Mouse (Mus musculus) forebrain, embryonic 14.5 days (tissue): ENCODE measurements around the gene Fam3c. TPM values are rescaled to one million over a fixed set of nuclear protein-coding genes. Genes with fewer than 3 reads are reported as not detected.

Experiments
- ATAC-seq: fragments of 200-750 bp; cut with Nextera tagmentation; 2 replicates; pipeline ENCODE4 v1.8.0; 2017; ENCODE audit warnings: mild to moderate bottlenecking, moderate library complexity
- DNase-seq: peaks from one replicate; pipeline ENCODE4 v3.0.0-alpha.2; 2015; ENCODE audit warnings: low spot score
- H3K27ac ChIP-seq: fragments of 300-500 bp; sonication (generic); 2 replicates; pipeline ENCODE4 v1.5.1; 2014; ENCODE audit warnings: low read depth, mild to moderate bottlenecking, control low read depth, low read length, moderate library complexity
- H3K27me3 ChIP-seq: fragments of 300-500 bp; sonication (generic); replicated peaks from 2 replicates; pipeline ENCODE4 v1.6.1; 2014; ENCODE audit warnings: low read length, control low read depth, mixed read lengths; ENCODE audit not compliant: control insufficient read depth, insufficient read depth
- H3K36me3 ChIP-seq: fragments of 300-500 bp; sonication (generic); 2 replicates; pipeline ENCODE4 v1.6.1; 2014; ENCODE audit warnings: low read length, control low read depth; ENCODE audit not compliant: control insufficient read depth, insufficient read depth
- H3K4me1 ChIP-seq: fragments of 300-500 bp; sonication (generic); 2 replicates; pipeline ENCODE4 v1.6.1; 2014; ENCODE audit warnings: antibody characterized with exemption, low read length, control low read depth; ENCODE audit not compliant: control insufficient read depth, insufficient read depth
- H3K4me2 ChIP-seq: fragments of 300-500 bp; sonication (generic); 2 replicates; pipeline ENCODE4 v1.6.1; 2014; ENCODE audit warnings: mild to moderate bottlenecking, control low read depth, low read length
- H3K4me3 ChIP-seq: fragments of 300-500 bp; sonication (generic); 2 replicates; pipeline ENCODE4 v1.5.1; 2014; ENCODE audit warnings: low read depth, low read length, control low read depth
- H3K9ac ChIP-seq: fragments of 300-500 bp; sonication (generic); 2 replicates; pipeline ENCODE4 v1.6.1; 2014; ENCODE audit warnings: mild to moderate bottlenecking, low read length, control low read depth, moderate library complexity
- H3K9me3 ChIP-seq: fragments of 300-500 bp; sonication (generic); replicated peaks from 2 replicates; pipeline ENCODE4 v1.6.1; 2016; ENCODE audit warnings: low read length, control low read depth, mixed read lengths; ENCODE audit not compliant: control insufficient read depth
- WGBS: fragments of 180-500 bp; shearing (Covaris S2); extraction: QIAGEN DNeasy Blood & Tissue Kit; methylation state at CpG from one replicate; pipeline ENCODE4 v1.1.7; 2014; 5-methylcytosine and 5-hydroxymethylcytosine counted together
- polyA plus RNA-seq: library from polyadenylated mRNA; unstranded; fragments of >200 nt; fragmentation: Nextera tagmentation; extraction: Ambion mirVana; gene quantifications from 2 replicates; pipeline ENCODE4 v1.2.1, GENCODE M21; 2014

Fam3c gene
- polyA plus RNA-seq, 1 experiment from 2014 or later: 43.8 TPM

- Histone ChIP-seq H3K4me3 (no peak overlapping the region), H3K9ac (no peak overlapping the region), H3K36me3 (no peaks in the 10 kb centered on the region), H3K9me3 (no peaks in the 10 kb centered on the region), H3K27me3 (no peaks in the 10 kb centered on the region), H3K4me2 (no peak overlapping the region), H3K27ac (no peak overlapping the region), H3K4me1 (no peaks in the 10 kb centered on the region)
- ATAC-seq: no peak
- no peak for DNase-seq
- 95% methylated on average over 1 of the region's 1 CpGs for WGBS
These were observed 3.0 kb upstream of the Fam3c start for GRCm38 (mm10) chr6:22359019-22359418.

DNA sequence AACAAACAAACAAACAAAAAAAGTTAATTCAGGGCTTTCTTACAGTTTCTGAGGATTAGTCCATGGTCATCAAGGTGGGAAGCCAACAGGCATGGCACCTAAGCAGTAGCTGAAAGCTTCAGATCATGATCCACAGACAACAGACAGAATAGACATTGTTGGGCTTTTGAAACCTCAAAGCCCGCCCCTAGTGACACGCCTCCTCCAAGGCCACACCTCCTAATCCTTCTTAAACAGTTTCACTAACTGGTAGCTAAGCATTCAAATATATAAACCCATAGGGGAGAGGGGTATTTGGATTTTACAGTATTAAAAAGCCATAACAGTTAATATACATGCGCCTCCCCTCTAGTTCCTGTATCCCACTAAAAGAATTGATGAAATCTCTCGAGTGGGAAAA, 1.3 kb upstream of the Fam3c start:
- Histone ChIP-seq H3K4me1 (no peaks in the 10 kb centered on the region), H3K4me3 (no peak overlapping the region), H3K36me3 (no peaks in the 10 kb centered on the region), H3K27ac (no peak overlapping the region), H3K9me3 (no peaks in the 10 kb centered on the region), H3K9ac (no peak overlapping the region), H3K4me2 (no peak overlapping the region), H3K27me3 (no peaks in the 10 kb centered on the region)
- WGBS: 95% methylated on average over 4 of the region's 4 CpGs
- no peak for DNase-seq
- ATAC-seq: no peak

GRCm38 (mm10) chr6:22355396-22356085, 502 bp downstream of the Fam3c start:
- DNase-seq (peak; percentile 36), ATAC-seq (peak; percentile 90)
- Histone ChIP-seq H3K9ac (peak overlapping the region; percentile 84), H3K36me3 (no peaks in the 10 kb centered on the region), H3K9me3 (no peaks in the 10 kb centered on the region), H3K27me3 (no peaks in the 10 kb centered on the region), H3K4me3 (peak overlapping the region; percentile 76), H3K27ac (peak overlapping the region; percentile 83), H3K4me1 (no peaks in the 10 kb centered on the region), H3K4me2 (peak overlapping the region; percentile 61)
- WGBS: 3% methylated on average over 60 of the region's 62 CpGs

- Histone ChIP-seq H3K27me3 (no peaks in the 10 kb centered on the region), H3K4me2 (peak overlapping the region; percentile 61; the same call in 1 of the 2 replicates), H3K4me1 (no peaks in the 10 kb centered on the region), H3K9ac (no peak overlapping the region), H3K36me3 (no peaks in the 10 kb centered on the region), H3K9me3 (no peaks in the 10 kb centered on the region), H3K27ac (no peak overlapping the region), H3K4me3 (no peak overlapping the region)
- 76% methylated on average over 7 of the region's 7 CpGs for WGBS
- no peak for ATAC-seq
- no peak for DNase-seq
These were observed 1.4 kb downstream of the Fam3c start for GRCm38 (mm10) chr6:22354675-22355074.

GRCm38 (mm10) chr6:22354031-22354430, 2.0 kb downstream of the Fam3c start:
- no peaks in the 10 kb centered on the region for H3K4me1 ChIP-seq
- no peak overlapping the region for H3K4me2 ChIP-seq
- no peak overlapping the region for H3K27ac ChIP-seq
- H3K27me3 ChIP-seq: no peaks in the 10 kb centered on the region
- WGBS: 89% methylated on average over 1 of the region's 1 CpGs
- H3K9ac ChIP-seq: no peak overlapping the region
- no peak overlapping the region for H3K4me3 ChIP-seq
- H3K36me3 ChIP-seq: no peaks in the 10 kb centered on the region
- H3K9me3 ChIP-seq: no peaks in the 10 kb centered on the region
- DNase-seq (no peak), ATAC-seq (no peak)

GRCm38 (mm10) chr6:22351551-22351950, 4.5 kb downstream of the Fam3c start:
- H3K36me3 ChIP-seq: no peaks in the 10 kb centered on the region
- H3K4me3 ChIP-seq: no peak overlapping the region
- no peaks in the 10 kb centered on the region for H3K27me3 ChIP-seq
- H3K9me3 ChIP-seq: no peaks in the 10 kb centered on the region
- no peak overlapping the region for H3K27ac ChIP-seq
- ATAC-seq (no peak), DNase-seq (no peak)
- 84% methylated on average over 9 of the region's 9 CpGs for WGBS
- no peaks in the 10 kb centered on the region for H3K4me1 ChIP-seq
- no peak overlapping the region for H3K4me2 ChIP-seq
- H3K9ac ChIP-seq: no peak overlapping the region

DNA sequence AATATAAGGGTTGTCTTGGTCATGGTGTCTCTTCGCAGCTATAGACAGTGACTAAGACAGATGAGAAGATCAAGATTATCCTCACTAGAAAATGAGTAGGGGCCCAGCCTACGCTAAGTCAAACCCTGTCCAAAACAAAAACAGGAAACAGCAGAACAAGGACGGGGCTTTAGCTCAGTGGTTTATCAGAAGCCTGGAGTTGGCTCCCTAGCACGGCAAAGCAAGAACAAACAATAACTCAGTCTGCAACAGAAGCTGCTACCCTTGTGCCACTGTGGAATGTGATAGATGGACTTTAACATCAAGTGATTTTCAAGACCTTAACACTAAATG, 5.8 kb downstream of the Fam3c start:
- H3K27ac ChIP-seq: no peak overlapping the region
- no peaks in the 10 kb centered on the region for H3K27me3 ChIP-seq
- 79% methylated on average over 4 of the region's 4 CpGs for WGBS
- no peak overlapping the region for H3K4me3 ChIP-seq
- no peaks in the 10 kb centered on the region for H3K9me3 ChIP-seq
- H3K9ac ChIP-seq: no peak overlapping the region
- no peak overlapping the region for H3K4me2 ChIP-seq
- ATAC-seq (no peak), DNase-seq (no peak)
- no peaks in the 10 kb centered on the region for H3K36me3 ChIP-seq
- H3K4me1 ChIP-seq: no peaks in the 10 kb centered on the region; the same call in 1 of the 2 replicates

- WGBS: 88% methylated on average over 11 of the region's 11 CpGs
- H3K27me3 ChIP-seq: no peaks in the 10 kb centered on the region
- no peaks in the 10 kb centered on the region for H3K9me3 ChIP-seq
- no peak for DNase-seq
- ATAC-seq: no peak
- no peak overlapping the region for H3K4me2 ChIP-seq
- H3K9ac ChIP-seq: no peak overlapping the region
- no peaks in the 10 kb centered on the region for H3K36me3 ChIP-seq
- H3K4me1 ChIP-seq: no peaks in the 10 kb centered on the region; the same call in 1 of the 2 replicates
- no peak overlapping the region for H3K4me3 ChIP-seq
- H3K27ac ChIP-seq: no peak overlapping the region
These were observed 6.4 kb downstream of the Fam3c start for GRCm38 (mm10) chr6:22349531-22350238.

DNA sequence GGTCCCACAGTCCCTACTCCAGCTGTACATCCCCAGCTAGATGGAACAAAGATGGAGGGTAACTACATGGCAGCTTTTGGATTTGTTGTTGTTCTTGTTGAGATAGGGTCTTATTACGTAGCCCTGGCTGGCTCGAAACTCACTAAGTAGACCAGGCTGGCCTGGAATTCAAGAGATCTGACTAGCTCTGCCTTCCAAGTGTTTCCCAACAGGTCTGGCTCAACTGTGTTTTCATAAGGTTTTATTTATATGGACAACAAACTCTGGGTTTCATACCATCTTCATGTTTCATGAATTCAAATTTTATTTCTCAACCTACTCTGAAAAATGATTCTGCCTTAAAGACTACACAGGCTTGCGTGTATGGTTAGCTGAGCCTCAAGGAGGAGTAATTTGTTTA, 7.1 kb downstream of the Fam3c start:
- no peaks in the 10 kb centered on the region for H3K9me3 ChIP-seq
- H3K4me2 ChIP-seq: no peak overlapping the region
- H3K4me1 ChIP-seq: no peaks in the 10 kb centered on the region; the same call in 1 of the 2 replicates
- no peak overlapping the region for H3K27ac ChIP-seq
- no peak for ATAC-seq
- no peak overlapping the region for H3K4me3 ChIP-seq
- no peak for DNase-seq
- H3K27me3 ChIP-seq: no peaks in the 10 kb centered on the region
- 97% methylated on average over 3 of the region's 3 CpGs for WGBS
- no peak overlapping the region for H3K9ac ChIP-seq
- no peaks in the 10 kb centered on the region for H3K36me3 ChIP-seq
